Mouse (Mus musculus) retina, postnatal 7 days (tissue): Measurements from ENCODE around the gene Msmp.
A peak's percentile ranks its signal among the peaks of the same experiment; 100 is the strongest.

Source experiments
- DNase-seq: peaks from one replicate; pipeline ENCODE4 v3.0.0-alpha.2; 2012; ENCODE audit warnings: low read depth, low spot score

Gene Msmp

GRCm38 (mm10) chr4:43584444-43585416 lies at the start of gene Msmp:
Msmp (minus strand) TSS chr4:43584494.
- DNase-seq, result no peak

- DNase-seq, result no peak
Observed at GRCm38 (mm10) chr4:43633736-43634135, 49.4 kb upstream of the Msmp start.

- DNase-seq, result no peak
Observed at GRCm38 (mm10) chr4:43633296-43633695, 49.0 kb upstream of the Msmp start.

GRCm38 (mm10) chr4:43631956-43632920 lies 47.9 kb upstream of the Msmp start:
- DNase-seq, result no peak

GRCm38 (mm10) chr4:43631046-43631955 lies 47.0 kb upstream of the Msmp start, which contains the start of gene Npr2:
Npr2 (plus strand) TSS chr4:43631935.
- no peak for DNase-seq

- DNase-seq, result no peak
Observed at GRCm38 (mm10) chr4:43630671-43631045, 46.4 kb upstream of the Msmp start.

- peak; percentile 81 for DNase-seq
Observed at GRCm38 (mm10) chr4:43630030-43630581, 45.8 kb upstream of the Msmp start.

GRCm38 (mm10) chr4:43629106-43629817 lies 45.0 kb upstream of the Msmp start:
- DNase-seq, result no peak

GRCm38 (mm10) chr4:43620146-43620778 lies 36.0 kb upstream of the Msmp start:
- DNase-seq, result no peak

GRCm38 (mm10) chr4:43613060-43613730 lies 28.9 kb upstream of the Msmp start:
- DNase-seq, result no peak

- DNase-seq, result no peak
Observed at GRCm38 (mm10) chr4:43612534-43612933, 28.2 kb upstream of the Msmp start.

GRCm38 (mm10) chr4:43604751-43605685 lies 20.7 kb upstream of the Msmp start:
- no peak for DNase-seq

- DNase-seq, result no peak
Observed at GRCm38 (mm10) chr4:43604099-43604498, 19.8 kb upstream of the Msmp start.

- DNase-seq, result no peak
Observed at GRCm38 (mm10) chr4:43600195-43600934, 16.1 kb upstream of the Msmp start.

- no peak for DNase-seq
Observed at GRCm38 (mm10) chr4:43598650-43599380, 14.5 kb upstream of the Msmp start.

GRCm38 (mm10) chr4:43598200-43598599 lies 13.9 kb upstream of the Msmp start:
- DNase-seq, result no peak
